Mouse (Mus musculus): ENCODE data around the gene Papss1.

The Papss1 gene

GRCm38 (mm10) chr3:131634091-131634490, 69.5 kb downstream of the Papss1 start:
- no peak for DNase-seq (ENCODE audit: low spot score)

GRCm38 (mm10) chr3:131636126-131636525, 71.6 kb downstream of the Papss1 start:
- no peak for DNase-seq (ENCODE audit: low spot score)

DNA sequence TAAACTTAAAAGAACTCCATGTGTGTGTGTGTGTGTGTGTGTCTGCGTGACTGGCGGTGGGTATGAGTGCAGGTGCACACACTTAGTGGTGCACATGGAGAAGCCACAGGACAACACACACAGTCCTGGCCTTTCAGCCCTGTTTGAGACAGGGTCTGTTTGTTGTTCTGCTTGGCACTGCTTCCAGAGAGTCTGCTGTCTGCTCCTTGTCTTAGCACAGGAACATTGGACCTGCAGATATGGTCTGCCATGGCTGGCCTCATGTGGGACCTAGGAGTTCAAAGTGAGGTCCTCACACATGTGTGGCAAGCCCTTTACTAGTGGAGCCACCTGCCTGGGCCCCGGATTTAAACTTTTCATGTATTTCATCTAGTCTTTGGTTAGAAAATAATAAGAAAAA, 72.4 kb downstream of the Papss1 start:
- DNase-seq (ENCODE audit: low spot score), result no peak

- DNase-seq (ENCODE audit: low spot score), result no peak
These were observed 73.1 kb downstream of the Papss1 start for GRCm38 (mm10) chr3:131637664-131638063.

DNA sequence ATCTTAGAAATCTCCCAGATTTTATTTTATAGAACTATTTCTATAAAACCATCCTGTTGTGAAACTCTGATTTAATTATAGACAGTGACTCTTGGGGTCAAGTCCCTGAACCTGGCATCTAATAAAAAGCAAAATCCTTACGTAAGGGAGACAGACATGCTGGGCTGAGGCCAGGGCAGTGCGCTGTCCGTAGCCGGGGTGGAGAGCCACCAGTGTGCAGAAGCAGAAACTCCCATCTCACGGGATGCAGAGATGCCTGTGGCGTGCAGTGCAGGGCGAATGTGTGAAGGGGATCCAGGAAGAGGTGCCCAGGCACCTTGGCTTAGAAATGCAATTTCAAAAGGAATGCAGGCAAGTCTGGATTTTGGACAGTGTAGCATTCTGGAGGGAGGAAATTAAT, 73.6 kb downstream of the Papss1 start:
- DNase-seq (ENCODE audit: low spot score), result no peak

- no peak for DNase-seq (ENCODE audit: low spot score)
These were observed 78.2 kb downstream of the Papss1 start for GRCm38 (mm10) chr3:131642681-131643292.

DNA sequence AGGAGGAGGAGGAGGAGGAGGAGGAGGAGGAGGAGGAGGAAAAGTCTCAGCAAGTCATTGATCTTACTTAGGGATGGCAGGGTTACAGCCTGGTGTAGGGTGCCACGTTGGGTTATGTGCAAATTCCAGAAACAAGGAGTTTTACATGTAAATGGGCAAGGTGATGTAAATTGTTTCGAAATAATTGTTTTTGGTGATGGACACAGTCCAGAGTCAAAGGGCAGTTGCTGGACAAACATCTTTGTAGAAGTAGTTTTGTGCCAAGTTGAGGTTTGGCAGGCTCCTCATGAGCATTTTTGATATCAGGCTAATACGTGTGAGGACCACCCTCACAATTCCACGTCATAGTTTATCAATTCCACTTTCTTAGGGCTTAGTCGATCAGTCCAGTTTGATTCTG, 80.6 kb downstream of the Papss1 start:
- no peak for DNase-seq (ENCODE audit: low spot score)

DNA sequence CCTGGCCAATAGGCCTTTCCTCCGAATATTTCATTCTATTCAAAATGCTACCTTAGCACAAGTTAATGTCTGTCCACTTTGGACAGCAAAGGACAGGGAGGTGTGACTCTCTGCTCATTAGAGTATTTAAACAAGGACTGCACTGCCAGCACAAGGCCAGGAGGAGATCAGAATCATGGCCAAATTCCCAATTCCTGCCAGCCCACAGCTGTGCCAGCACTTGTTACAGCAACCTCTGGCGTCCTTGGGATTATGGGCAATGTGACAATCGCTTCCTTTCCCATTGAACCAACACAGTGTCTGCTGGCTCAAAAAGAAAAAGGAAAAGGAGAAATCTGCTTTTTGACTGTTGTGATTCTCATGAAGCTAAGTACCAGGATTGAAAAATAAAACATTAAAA, 89.8 kb downstream of the Papss1 start:
- DNase-seq (ENCODE audit: low spot score), result no peak

GRCm38 (mm10) chr3:131656032-131656431, 91.5 kb downstream of the Papss1 start:
- no peak for DNase-seq (ENCODE audit: low spot score)

DNA sequence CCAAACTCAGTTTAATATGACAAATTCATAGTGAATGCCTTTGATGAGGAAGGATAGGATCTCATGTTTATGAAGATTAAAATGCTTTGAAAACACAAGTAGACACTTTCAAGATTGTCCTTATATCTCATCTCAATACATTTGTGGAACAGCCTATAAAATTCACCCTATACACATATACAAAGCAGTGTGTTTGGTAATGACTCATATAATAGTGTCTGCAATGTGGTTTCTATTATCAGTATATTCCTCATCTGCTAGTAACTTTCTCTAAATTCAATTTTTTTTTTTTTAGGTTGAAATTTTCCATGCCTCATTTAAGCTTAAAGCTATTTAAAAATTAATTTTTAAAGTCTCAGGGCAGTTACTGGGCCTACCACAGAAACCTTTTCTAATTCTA, 95.6 kb downstream of the Papss1 start:
- DNase-seq (ENCODE audit: low spot score), result no peak

DNA sequence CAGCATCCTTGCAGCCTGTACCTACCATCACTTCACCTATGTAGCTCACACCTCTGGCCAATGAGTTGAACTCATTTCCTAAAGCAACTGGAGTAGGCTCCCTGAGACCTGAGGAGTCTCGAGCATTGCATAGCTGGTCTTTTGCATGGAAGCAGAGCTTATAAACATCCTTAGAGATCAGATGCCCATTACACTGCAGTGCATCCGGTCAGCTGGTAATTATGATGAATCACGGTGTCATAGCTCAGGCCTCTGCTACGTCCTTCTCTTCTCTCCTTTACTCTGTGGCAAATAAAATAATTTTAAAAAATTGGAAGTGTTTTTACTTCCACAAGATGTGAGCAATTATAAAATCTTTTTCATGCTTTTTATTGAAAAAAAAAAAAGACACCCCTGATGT, 96.1 kb downstream of the Papss1 start:
- no peak for DNase-seq (ENCODE audit: low spot score)

DNA sequence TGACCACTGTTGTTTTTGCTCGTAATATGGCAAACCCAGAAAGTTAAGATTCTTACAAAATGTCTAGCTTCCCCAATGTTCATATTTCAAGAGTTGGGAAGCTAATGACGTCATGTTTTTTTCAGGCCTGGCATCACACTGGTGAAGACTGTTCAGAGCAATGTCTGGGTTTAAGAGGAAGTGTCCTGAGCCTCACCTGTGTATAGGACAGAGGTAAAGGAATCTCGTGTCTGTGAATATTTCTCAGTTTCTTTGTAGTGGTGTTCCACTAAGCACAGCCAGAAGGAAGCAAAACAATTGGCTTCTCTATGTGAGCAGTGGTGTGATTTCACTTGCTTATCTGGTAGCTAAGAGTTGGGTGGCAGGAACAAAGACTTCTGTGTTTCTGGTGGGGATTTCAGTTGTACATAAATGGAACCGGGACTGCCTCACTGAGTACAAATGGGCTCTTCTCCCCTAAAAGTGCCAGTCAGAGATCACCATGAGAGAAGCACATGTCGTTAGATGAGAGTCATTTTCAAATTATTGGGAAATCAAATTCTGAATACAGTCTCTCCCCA, 98.1 kb downstream of the Papss1 start:
- DNase-seq (ENCODE audit: low spot score), result no peak

GRCm38 (mm10) chr3:131669910-131670309, 105.3 kb downstream of the Papss1 start:
- DNase-seq (ENCODE audit: low spot score), result no peak

DNA sequence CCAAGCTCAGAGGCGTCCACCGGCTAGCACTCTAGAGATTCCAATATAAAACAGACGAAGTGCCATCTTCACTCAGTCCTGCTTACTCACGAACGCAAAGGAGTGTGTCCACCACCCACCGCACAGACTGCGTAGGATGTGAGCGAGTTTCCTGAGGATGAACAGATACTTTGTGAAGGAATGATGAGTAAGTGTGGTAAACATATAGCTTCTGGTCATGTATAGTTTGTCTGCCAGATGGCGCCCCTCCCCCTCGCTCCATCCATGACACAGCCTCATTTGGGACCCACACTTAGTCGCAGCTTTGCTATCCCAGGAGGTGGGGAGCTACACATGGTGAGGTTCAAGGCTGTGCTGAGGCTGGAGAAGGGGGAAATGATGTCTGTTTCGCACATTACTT, 121.5 kb downstream of the Papss1 start:
- no peak for DNase-seq (ENCODE audit: low spot score)

DNA sequence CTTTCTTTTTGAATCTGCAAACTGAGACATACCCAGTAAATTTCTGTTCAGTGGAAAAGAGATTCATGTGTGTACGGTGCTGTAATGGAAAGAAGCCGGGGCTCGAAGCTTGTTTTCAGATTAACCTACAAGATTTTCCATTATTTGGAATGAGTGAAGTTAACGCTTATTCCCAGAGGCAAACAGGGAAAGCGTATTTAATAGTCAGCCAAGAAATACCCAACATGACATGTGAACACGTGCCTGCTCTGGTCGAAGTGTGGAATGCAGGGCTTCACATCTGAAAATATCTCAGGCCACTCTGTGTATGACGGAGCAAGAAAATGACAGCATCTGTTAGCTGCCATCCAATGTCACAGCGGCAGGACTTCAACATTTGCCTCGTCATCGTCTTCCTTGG, 125.4 kb downstream of the Papss1 start:
- no peak for DNase-seq (ENCODE audit: low spot score)

DNA sequence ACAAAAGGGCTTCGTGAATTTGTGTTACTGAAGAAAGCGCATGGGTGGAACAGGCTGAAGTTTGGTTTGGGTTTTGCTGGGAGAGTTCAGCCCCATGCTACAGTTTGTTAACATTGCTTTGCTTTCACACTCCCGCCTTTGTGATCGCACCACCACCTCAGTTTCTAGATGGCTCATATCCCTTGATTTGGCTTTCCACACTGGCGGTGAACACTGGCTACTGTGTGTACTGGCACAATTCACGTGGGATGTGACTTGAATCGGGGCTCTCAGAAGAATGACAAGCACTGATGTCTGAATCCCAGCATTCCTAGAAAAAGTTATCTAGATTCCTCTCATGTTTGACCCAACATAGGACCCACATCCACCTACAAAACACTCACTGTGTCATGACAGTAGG, 126.0 kb downstream of the Papss1 start:
- DNase-seq (ENCODE audit: low spot score), result no peak

GRCm38 (mm10) chr3:131691202-131691601, 126.6 kb downstream of the Papss1 start:
- DNase-seq (ENCODE audit: low spot score), result no peak

Data from ovary, postnatal 14 days (tissue).